Mouse (Mus musculus) frontal cortex, postnatal 14 days (tissue): Measurements from ENCODE around the gene Sccpdh.
"Not testable (repeated sequence)": the region's sequence is repeated elsewhere in the genome, so short reads cannot be mapped to it uniquely, and the experiment has no call there.

Experiments used
- DNase-seq, 2 experiments: peaks; one replicate each; pipeline ENCODE4 v3.0.0; 2022; ENCODE audit warnings: low spot score in 2 of 2

Sccpdh gene

GRCm38 (mm10) chr1:179668013-179668805 lies at the start of gene Sccpdh:
Gene Sccpdh (plus strand): TSS chr1:179668210.
- peak; percentile 63 to 69 for DNase-seq

GRCm38 (mm10) chr1:179622665-179623064 lies 45.3 kb upstream of the Sccpdh start:
- no peak for DNase-seq

- peak in 1 of 2 experiments; percentile 37 for DNase-seq
These were observed 44.4 kb upstream of the Sccpdh start for GRCm38 (mm10) chr1:179623657-179624056.

GRCm38 (mm10) chr1:179624354-179624753 lies 43.7 kb upstream of the Sccpdh start:
- peak in 1 of 2 experiments; percentile 38 for DNase-seq

GRCm38 (mm10) chr1:179627855-179628254 lies 40.2 kb upstream of the Sccpdh start:
- no peak for DNase-seq

GRCm38 (mm10) chr1:179628438-179629106 lies 39.4 kb upstream of the Sccpdh start:
- no peak for DNase-seq

GRCm38 (mm10) chr1:179629276-179629675 lies 38.7 kb upstream of the Sccpdh start:
- DNase-seq = no peak

- DNase-seq = no peak
These were observed 35.1 kb upstream of the Sccpdh start for GRCm38 (mm10) chr1:179632746-179633413.

GRCm38 (mm10) chr1:179633414-179633752 lies 34.6 kb upstream of the Sccpdh start:
- no peak for DNase-seq

- no peak for DNase-seq
These were observed 33.9 kb upstream of the Sccpdh start for GRCm38 (mm10) chr1:179634159-179634558.

GRCm38 (mm10) chr1:179642726-179643125 lies 25.3 kb upstream of the Sccpdh start:
- DNase-seq = no peak

GRCm38 (mm10) chr1:179644151-179644550 lies 23.9 kb upstream of the Sccpdh start:
- DNase-seq = no peak

- peak; percentile 71 to 87 for DNase-seq
These were observed 22.7 kb upstream of the Sccpdh start for GRCm38 (mm10) chr1:179645101-179645979.

GRCm38 (mm10) chr1:179645980-179646268 lies 22.1 kb upstream of the Sccpdh start:
- no peak for DNase-seq

- DNase-seq = not testable (repeated sequence)
These were observed 19.3 kb upstream of the Sccpdh start for GRCm38 (mm10) chr1:179648678-179649077.

- DNase-seq = no peak
These were observed 18.7 kb upstream of the Sccpdh start for GRCm38 (mm10) chr1:179649324-179649723.

- DNase-seq = no peak
These were observed 17.7 kb upstream of the Sccpdh start for GRCm38 (mm10) chr1:179650284-179650683.

GRCm38 (mm10) chr1:179651224-179651623 lies 16.8 kb upstream of the Sccpdh start:
- DNase-seq = no peak

GRCm38 (mm10) chr1:179663065-179663464 lies 4.9 kb upstream of the Sccpdh start:
- no peak for DNase-seq

GRCm38 (mm10) chr1:179664309-179664930 lies 3.6 kb upstream of the Sccpdh start:
- DNase-seq = no peak

GRCm38 (mm10) chr1:179666971-179667370 lies 1.0 kb upstream of the Sccpdh start:
- no peak for DNase-seq
